Mouse (Mus musculus) ES-E14 (cell line): ENCODE measurements at regions not wholly inside any gene's neighbourhood (a gene's known extent, or its start where the extent isn't known, plus 50 kb on each side); places are given as distances from the start of the nearest gene placed in this dataset.

Source experiments
- CHD2 ChIP-seq: IDR thresholded peaks from 2 replicates; pipeline ENCODE4 v1.6.1; 2014; ENCODE audit warnings: mild to moderate bottlenecking, low read depth, low read length, inconsistent platforms
- ZC3H11A ChIP-seq: IDR thresholded peaks from 2 replicates; pipeline ENCODE4 v1.6.1; 2012; ENCODE audit warnings: low read depth, mild to moderate bottlenecking, inconsistent platforms, low read length, borderline replicate concordance
- ZNF384 ChIP-seq: IDR thresholded peaks from 2 replicates; pipeline ENCODE4 v1.6.1; 2012; ENCODE audit warnings: low read depth, low read length, inconsistent platforms

DNA sequence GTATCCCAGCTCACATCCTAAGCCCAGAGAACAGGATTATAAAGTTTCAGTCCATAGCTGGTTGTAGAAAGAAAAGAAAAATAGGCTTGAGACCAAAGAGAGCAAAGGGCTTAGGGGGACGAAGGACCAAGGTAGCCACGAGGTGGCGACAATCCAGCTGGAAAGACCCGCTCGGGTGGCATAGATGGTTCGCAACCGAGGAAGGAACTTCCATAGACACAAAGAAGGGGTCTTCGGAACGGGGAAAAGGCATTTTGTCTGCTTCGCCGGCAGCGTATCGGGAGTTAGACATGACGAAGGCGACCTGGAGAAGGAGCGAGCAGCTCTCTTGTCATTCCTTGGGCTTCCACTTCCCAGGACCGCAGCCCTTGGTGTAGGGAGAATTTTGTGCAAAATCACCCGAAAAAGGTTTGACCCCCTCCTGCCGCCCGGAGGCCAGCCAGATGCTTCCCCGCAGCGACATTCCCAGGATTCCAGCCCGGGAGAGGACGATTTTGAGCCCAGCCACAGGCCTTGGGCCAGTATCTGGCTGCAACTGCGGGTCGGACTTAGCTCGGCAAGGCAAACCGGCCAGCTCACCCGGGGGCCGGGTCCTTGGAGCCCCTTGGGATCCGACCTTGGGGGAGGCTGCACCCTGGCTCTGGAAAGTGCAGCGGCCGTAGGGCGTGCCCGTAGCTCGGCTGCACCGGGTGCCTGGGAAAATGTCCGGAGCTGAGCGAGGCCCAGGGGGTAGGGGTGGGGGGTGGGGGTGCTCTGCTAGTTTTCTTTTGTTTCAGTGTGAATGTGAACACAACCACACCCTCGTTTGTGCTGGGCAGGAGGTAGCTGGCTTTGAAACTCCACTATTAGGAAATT, 184.5 kb upstream of the Foxn2 start:
- no peak for TF ChIP-seq ZNF384
- no peak for TF ChIP-seq CHD2
- TF ChIP-seq ZC3H11A, result peak; percentile 76; the same call in 1 of the 2 replicates
